Mouse (Mus musculus) hindbrain, embryonic 13.5 days (tissue): ENCODE data around the gene Nbl1. TPM values are rescaled to one million over a fixed set of nuclear protein-coding genes. Genes with fewer than 3 reads are reported as not detected.

Source experiments
- ATAC-seq: fragments of 200-750 bp; cut with Nextera tagmentation; 2 replicates; pipeline ENCODE4 v1.8.0; 2017; ENCODE audit warnings: moderate TSS enrichment; ENCODE audit not compliant: low FRiP score
- H3K27ac ChIP-seq: fragments of 300-500 bp; sonication (generic); 2 replicates; pipeline ENCODE4 v1.5.1; 2015; ENCODE audit warnings: inconsistent platforms, mild to moderate bottlenecking, moderate library complexity
- H3K27me3 ChIP-seq: fragments of 300-500 bp; sonication (generic); 2 replicates; pipeline ENCODE4 v1.6.1; 2015; ENCODE audit warnings: mild to moderate bottlenecking, inconsistent platforms
- H3K36me3 ChIP-seq: fragments of 300-500 bp; sonication (generic); 2 replicates; pipeline ENCODE4 v1.6.1; 2015; ENCODE audit warnings: mild to moderate bottlenecking, inconsistent platforms
- H3K4me1 ChIP-seq: fragments of 300-500 bp; sonication (generic); replicated peaks from 2 replicates; pipeline ENCODE4 v1.6.1; 2015; ENCODE audit warnings: inconsistent platforms
- H3K4me2 ChIP-seq: fragments of 300-500 bp; sonication (generic); 2 replicates; pipeline ENCODE4 v1.6.1; 2015; ENCODE audit warnings: inconsistent platforms, mild to moderate bottlenecking, moderate library complexity
- H3K4me3 ChIP-seq: fragments of 300-500 bp; sonication (generic); 2 replicates; pipeline ENCODE4 v1.5.1; 2015; ENCODE audit warnings: mild to moderate bottlenecking, inconsistent platforms
- H3K9ac ChIP-seq: fragments of 300-500 bp; sonication (generic); 2 replicates; pipeline ENCODE4 v1.6.1; 2015; ENCODE audit warnings: mild to moderate bottlenecking, inconsistent platforms
- H3K9me3 ChIP-seq: fragments of 300-500 bp; sonication (generic); 2 replicates; pipeline ENCODE4 v1.6.1; 2016; ENCODE audit warnings: inconsistent platforms
- WGBS: fragments of 180-500 bp; shearing (Covaris S2); methylation state at CpG from one replicate; pipeline ENCODE4 v1.1.7; 2015; 5-methylcytosine and 5-hydroxymethylcytosine counted together
- polyA plus RNA-seq: library from polyadenylated mRNA; unstranded; fragments of >200 nt; fragmentation: Nextera tagmentation; extraction: Ambion mirVana; gene quantifications from 2 replicates; pipeline ENCODE4 v1.2.1, GENCODE M21; 2015

Gene Nbl1
- polyA plus RNA-seq, 1 experiment from 2014 or later: 45.3 TPM

- H3K4me3 ChIP-seq: peak overlapping the region; percentile 60
- peak; percentile 50 for ATAC-seq
- WGBS: under 1% methylated on average over 28 of the region's 28 CpGs
- H3K36me3 ChIP-seq: no peaks in the 10 kb centered on the region
- no peaks in the 10 kb centered on the region; the same call in 1 of the 2 replicates for H3K9me3 ChIP-seq
- H3K9ac ChIP-seq: peak overlapping the region; percentile 81
- H3K4me1 ChIP-seq: peaks cover 37% of the 10 kb centered on the region
- H3K27me3 ChIP-seq: peaks cover 93% of the 10 kb centered on the region
- H3K4me2 ChIP-seq: peak overlapping the region; percentile 89
- H3K27ac ChIP-seq: peak overlapping the region; percentile 75
Measured at GRCm38 (mm10) chr4:139091478-139092355, 1.1 kb downstream of the Nbl1 start.

DNA sequence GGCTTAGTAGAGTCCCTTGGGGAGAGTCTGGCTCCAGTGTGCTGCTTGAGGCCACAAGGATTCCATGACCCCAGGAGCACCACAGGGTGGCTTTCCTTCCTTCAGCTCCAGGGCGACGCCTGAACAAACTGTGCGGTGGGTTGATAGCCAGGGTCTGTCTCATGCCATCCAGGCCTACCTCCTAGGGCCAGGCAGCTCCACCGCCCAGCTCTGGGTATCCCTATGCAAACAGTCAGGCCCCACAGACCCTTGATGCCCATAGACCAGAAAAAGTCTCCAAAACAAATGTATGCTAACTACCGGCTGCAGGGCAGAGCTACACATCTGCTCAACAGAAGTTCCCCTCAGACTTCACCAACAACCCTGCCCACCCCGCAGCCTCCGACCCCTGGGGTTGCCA, 1.7 kb downstream of the Nbl1 start:
- no peak for ATAC-seq
- 23% methylated on average over 7 of the region's 7 CpGs for WGBS
- Histone ChIP-seq H3K4me3 (peak overlapping the region; percentile 60), H3K9me3 (no peaks in the 10 kb centered on the region; the same call in 1 of the 2 replicates), H3K4me2 (peak overlapping the region; percentile 89), H3K36me3 (no peaks in the 10 kb centered on the region), H3K4me1 (peaks cover 37% of the 10 kb centered on the region), H3K27ac (peak overlapping the region; percentile 75), H3K9ac (peak overlapping the region; percentile 81; the same call in 1 of the 2 replicates), H3K27me3 (peaks cover 90% of the 10 kb centered on the region)

- peak overlapping the region; percentile 60; the same call in 1 of the 2 replicates for H3K4me3 ChIP-seq
- 67% methylated on average over 15 of the region's 15 CpGs for WGBS
- H3K36me3 ChIP-seq: no peaks in the 10 kb centered on the region
- peak overlapping the region; percentile 46; the same call in 1 of the 2 replicates for H3K9ac ChIP-seq
- H3K9me3 ChIP-seq: no peaks in the 10 kb centered on the region; the same call in 1 of the 2 replicates
- peaks cover 37% of the 10 kb centered on the region for H3K4me1 ChIP-seq
- no peak overlapping the region for H3K27ac ChIP-seq
- peaks cover 92% of the 10 kb centered on the region for H3K27me3 ChIP-seq
- no peak for ATAC-seq
- H3K4me2 ChIP-seq: peak overlapping the region; percentile 89
Measured at GRCm38 (mm10) chr4:139090303-139090940, 2.4 kb downstream of the Nbl1 start.

GRCm38 (mm10) chr4:139088982-139089671, 3.7 kb downstream of the Nbl1 start:
- 58% methylated on average over 9 of the region's 9 CpGs for WGBS
- H3K27me3 ChIP-seq: peaks cover 91% of the 10 kb centered on the region

DNA sequence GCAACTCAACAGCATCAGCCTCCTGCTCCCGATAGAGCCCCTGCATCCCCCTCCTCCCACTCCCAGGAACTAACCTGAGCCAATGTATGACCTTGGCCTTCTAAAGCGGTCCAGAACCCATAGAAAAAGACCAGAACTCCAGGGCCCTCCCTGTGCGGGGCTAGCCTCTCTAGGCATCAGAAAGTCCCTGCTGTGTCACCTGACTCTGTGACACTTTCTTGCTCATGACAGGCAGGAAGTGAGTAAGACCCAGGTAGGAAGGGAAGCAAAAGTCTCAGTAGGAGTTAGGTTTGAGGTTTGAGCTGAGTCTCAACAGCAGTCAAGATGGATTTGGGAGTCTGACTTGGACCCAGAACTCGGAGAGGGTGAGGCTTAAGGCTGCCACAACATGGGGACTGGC, 5.8 kb downstream of the Nbl1 start:
- Histone ChIP-seq H3K4me2 (no peak overlapping the region), H3K9me3 (no peaks in the 10 kb centered on the region), H3K27me3 (peaks cover 69% of the 10 kb centered on the region), H3K27ac (no peak overlapping the region), H3K4me1 (peaks cover 39% of the 10 kb centered on the region), H3K36me3 (no peaks in the 10 kb centered on the region), H3K4me3 (no peak overlapping the region), H3K9ac (0 out of 2 replicates have a peak overlapping the region, but pooled peaks have one; percentile 13)
- 75% methylated on average over 4 of the region's 4 CpGs for WGBS
- ATAC-seq: no peak

More at GRCm38 (mm10) chr4:139088982-139089671, 3.7 kb downstream of the Nbl1 start:
- ATAC-seq: no peak
- Histone ChIP-seq H3K4me1 (peaks cover 37% of the 10 kb centered on the region), H3K4me3 (no peak overlapping the region), H3K9me3 (no peaks in the 10 kb centered on the region), H3K4me2 (no peak overlapping the region), H3K36me3 (no peaks in the 10 kb centered on the region), H3K27ac (no peak overlapping the region), H3K9ac (no peak overlapping the region)

DNA sequence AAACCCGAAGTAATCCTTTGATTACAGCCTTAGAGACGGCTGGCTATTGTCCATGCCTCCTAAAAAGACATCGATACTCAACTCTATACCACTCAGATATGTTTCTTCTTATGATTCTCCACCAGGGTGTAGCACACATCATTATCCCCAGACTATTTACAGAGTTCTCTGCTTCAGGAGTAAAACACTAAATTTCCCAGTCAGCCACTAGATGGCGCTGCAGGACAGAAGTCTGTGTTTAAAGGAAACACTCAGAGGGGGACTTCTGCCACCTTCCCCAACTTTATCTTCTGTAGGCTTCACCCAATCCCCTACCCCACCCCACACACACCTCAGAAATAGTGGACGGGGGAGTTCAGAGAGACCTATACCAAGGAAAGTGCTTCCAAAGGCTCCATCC, 6.8 kb downstream of the Nbl1 start:
- no peaks in the 10 kb centered on the region for H3K36me3 ChIP-seq
- H3K9ac ChIP-seq: no peak overlapping the region
- no peak overlapping the region for H3K4me2 ChIP-seq
- no peak overlapping the region for H3K4me3 ChIP-seq
- WGBS: 22% methylated on average over 5 of the region's 5 CpGs
- H3K4me1 ChIP-seq: peaks cover 38% of the 10 kb centered on the region
- no peaks in the 10 kb centered on the region for H3K9me3 ChIP-seq
- ATAC-seq: peak; percentile 26; the same call in 1 of the 2 replicates
- peaks cover 60% of the 10 kb centered on the region for H3K27me3 ChIP-seq
- H3K27ac ChIP-seq: no peak overlapping the region

- Histone ChIP-seq H3K36me3 (no peaks in the 10 kb centered on the region), H3K4me3 (no peak overlapping the region), H3K9ac (no peak overlapping the region), H3K27ac (no peak overlapping the region), H3K9me3 (no peaks in the 10 kb centered on the region), H3K27me3 (peaks cover 53% of the 10 kb centered on the region), H3K4me1 (peaks cover 33% of the 10 kb centered on the region), H3K4me2 (no peak overlapping the region)
- 76% methylated on average over 11 of the region's 11 CpGs for WGBS
- ATAC-seq: no peak
Measured at GRCm38 (mm10) chr4:139085337-139085736, 7.5 kb downstream of the Nbl1 start.

DNA sequence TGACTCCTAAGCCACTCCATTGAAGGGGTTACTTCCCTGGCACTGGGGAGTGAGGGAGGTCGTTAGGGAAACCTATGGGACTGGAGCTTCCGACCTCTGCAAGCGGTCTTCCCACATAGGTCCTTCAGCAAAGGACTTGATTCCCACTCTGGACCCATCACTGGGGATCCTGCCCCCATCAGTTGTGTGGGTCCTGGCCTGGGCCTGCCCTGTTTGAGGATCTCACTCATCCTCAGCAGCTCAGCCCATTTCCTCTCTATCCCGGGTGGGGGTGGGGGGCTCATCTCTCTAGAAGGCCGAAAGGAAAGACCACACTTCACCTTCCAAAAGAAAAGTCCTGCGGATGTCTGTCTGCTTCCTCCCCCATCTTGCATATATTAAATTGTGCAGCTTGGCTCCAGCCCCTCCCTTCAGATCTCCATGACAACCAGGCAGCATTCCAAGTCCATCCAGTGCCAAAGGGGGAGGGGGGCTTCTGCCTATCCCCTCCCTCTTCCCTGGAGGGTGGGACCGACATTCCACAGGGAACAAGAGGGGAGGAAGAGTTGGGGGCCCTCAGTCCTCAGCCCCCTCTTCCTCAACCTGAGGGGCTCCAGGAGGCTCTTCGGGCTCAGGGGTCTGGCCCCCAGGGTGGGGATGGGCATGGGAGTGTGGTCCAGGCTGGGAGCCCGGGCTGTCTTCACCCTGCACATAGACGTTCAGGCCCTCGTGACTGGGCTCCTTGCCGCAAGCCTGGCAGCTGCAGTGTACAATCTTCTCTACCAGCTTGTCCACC, 9.8 kb downstream of the Nbl1 start:
- H3K36me3 ChIP-seq: no peaks in the 10 kb centered on the region
- WGBS: 22% methylated on average over 12 of the region's 12 CpGs
- peak; percentile 75 for ATAC-seq
- peaks cover 32% of the 10 kb centered on the region for H3K4me1 ChIP-seq
- H3K4me2 ChIP-seq: peak overlapping the region; percentile 38
- peak overlapping the region; percentile 51; the same call in 1 of the 2 replicates for H3K9ac ChIP-seq
- no peaks in the 10 kb centered on the region for H3K9me3 ChIP-seq
- peaks cover 33% of the 10 kb centered on the region for H3K27me3 ChIP-seq
- H3K4me3 ChIP-seq: no peak overlapping the region
- peak overlapping the region; percentile 44; the same call in 1 of the 2 replicates for H3K27ac ChIP-seq

- peaks cover 32% of the 10 kb centered on the region for H3K4me1 ChIP-seq
- no peaks in the 10 kb centered on the region for H3K36me3 ChIP-seq
- H3K27me3 ChIP-seq: peaks cover 32% of the 10 kb centered on the region
- H3K4me2 ChIP-seq: no peak overlapping the region
- no peak overlapping the region for H3K4me3 ChIP-seq
- peak overlapping the region; percentile 44; the same call in 1 of the 2 replicates for H3K27ac ChIP-seq
- H3K9me3 ChIP-seq: no peaks in the 10 kb centered on the region
- no peak for ATAC-seq
- WGBS: 64% methylated on average over 18 of the region's 18 CpGs
- no peak overlapping the region; the same call in 1 of the 2 replicates for H3K9ac ChIP-seq
Measured at GRCm38 (mm10) chr4:139081270-139081931, 11.4 kb downstream of the Nbl1 start.

- Histone ChIP-seq H3K27ac (no peak overlapping the region), H3K27me3 (peaks cover 38% of the 10 kb centered on the region), H3K9me3 (no peaks in the 10 kb centered on the region), H3K9ac (no peak overlapping the region), H3K4me1 (peaks cover 37% of the 10 kb centered on the region), H3K4me2 (no peak overlapping the region), H3K4me3 (no peak overlapping the region), H3K36me3 (no peaks in the 10 kb centered on the region)
- no peak for ATAC-seq
- 93% methylated on average over 7 of the region's 7 CpGs for WGBS
Measured at GRCm38 (mm10) chr4:139080259-139080658, 12.5 kb downstream of the Nbl1 start.

GRCm38 (mm10) chr4:139079439-139079838, 13.4 kb downstream of the Nbl1 start:
- Histone ChIP-seq H3K4me3 (no peak overlapping the region), H3K4me1 (peaks cover 46% of the 10 kb centered on the region), H3K9me3 (no peaks in the 10 kb centered on the region), H3K36me3 (no peaks in the 10 kb centered on the region), H3K27me3 (peaks cover 38% of the 10 kb centered on the region), H3K27ac (no peak overlapping the region), H3K4me2 (no peak overlapping the region), H3K9ac (no peak overlapping the region)
- WGBS: 67% methylated on average over 11 of the region's 11 CpGs
- no peak for ATAC-seq
